21 mouse cellular contexts compared by ENCODE assay signal in genomic region chr3:60135801-60136200, GRCm38 (mm10). TPM values are rescaled to one million over a fixed set of nuclear protein-coding genes. Genes with fewer than 3 reads are reported as not detected.
DNase-seq lines count a peak whose midpoint lies in the region; ATAC-seq lines count a peak whose summit lies in the region.
"Had no signal": no experiment of that assay in that cellular context is flagged by ENCODE, and none has a peak within 500 bp of the region (broad histone marks: within the 10 kb centered on the region; RNA-seq: fewer than 3 reads in every experiment).

No protein-coding gene starts in this region.

- 47% methylated on average over 2 of the region's 2 CpGs for WGBS in intestine, embryonic 16.5 days
- 44% methylated on average over 2 of the region's 2 CpGs for WGBS in intestine, embryonic 15.5 days
- 7% methylated on average over 2 of the region's 2 CpGs for whole genome bisulfite sequencing in embryonic facial prominence, embryonic 13.5 days
- WGBS in limb, embryonic 15.5 days: 21% methylated on average over 2 of the region's 2 CpGs

- H3K27me3 ChIP-seq in intestine, embryonic 16.5 days (replicated peaks; ENCODE audit: control insufficient read depth, insufficient read depth, low read length): no peaks in the 10 kb centered on the region
- no peaks in the 10 kb centered on the region for H3K27me3 ChIP-seq in intestine, embryonic 15.5 days (replicated peaks)
- no peaks in the 10 kb centered on the region for H3K27me3 ChIP-seq in embryonic facial prominence, embryonic 13.5 days
- no peaks in the 10 kb centered on the region for H3K27me3 ChIP-seq in limb, embryonic 15.5 days
- H3K27me3 ChIP-seq: forebrain, embryonic 13.5 days; heart, embryonic 12.5 days had no signal

- DNase-seq in Muller cell, postnatal 12 days (ENCODE audit: inconsistent ontology term): peak; percentile 11
- DNase-seq in thymus, postnatal 14 days: no peak
- no peak for DNase-seq in right cerebral cortex, postnatal 14 days
- no peak for DNase-seq in kidney, postnatal 10 days
- DNase-seq: adrenal gland, adult 8-10 months; adrenal gland, postnatal 36 days; cerebellum, adult 8-10 months; cerebellum, postnatal 14 days; embryo, embryonic 11 days; forebrain, postnatal 0 days; heart, adult 18-20 months; kidney, adult 11 months; kidney, adult 9 months had no signal

- peak; percentile 31; the same call in 1 of the 2 replicates for ATAC-seq in intestine, embryonic 16.5 days
- no peak for ATAC-seq in intestine, embryonic 15.5 days
- no peak; the same call in 1 of the 2 replicates for ATAC-seq in embryonic facial prominence, embryonic 13.5 days (ENCODE audit: insufficient number of reproducible peaks, insufficient read depth, low FRiP score, low TSS enrichment, low read depth)
- no peak for ATAC-seq in limb, embryonic 15.5 days (ENCODE audit: insufficient number of reproducible peaks, low FRiP score, low TSS enrichment, low read depth)
- ATAC-seq: forebrain, embryonic 13.5 days; forebrain, postnatal 0 days had no signal

- no peak overlapping the region for H3K4me3 ChIP-seq in intestine, embryonic 16.5 days (ENCODE audit: low read length)
- H3K4me3 ChIP-seq in intestine, embryonic 15.5 days (replicated peaks): no peak overlapping the region
- H3K4me3 ChIP-seq in embryonic facial prominence, embryonic 13.5 days: no peak overlapping the region
- no peak overlapping the region for H3K4me3 ChIP-seq in limb, embryonic 15.5 days
- H3K4me3 ChIP-seq: forebrain, embryonic 13.5 days; heart, embryonic 12.5 days; hindbrain, embryonic 10.5 days had no signal

- H3K27ac ChIP-seq in intestine, embryonic 16.5 days (ENCODE audit: low read length): no peak overlapping the region
- H3K27ac ChIP-seq in intestine, embryonic 15.5 days: no peak overlapping the region
- peak overlapping the region; percentile 74 for H3K27ac ChIP-seq in embryonic facial prominence, embryonic 13.5 days
- peak overlapping the region; percentile 48 for H3K27ac ChIP-seq in limb, embryonic 15.5 days
- H3K27ac ChIP-seq: forebrain, embryonic 13.5 days; hindbrain, embryonic 10.5 days; hindbrain, embryonic 14.5 days had no signal

- H3K9ac ChIP-seq in intestine, embryonic 16.5 days (ENCODE audit: low read depth, low read length): no peak overlapping the region
- no peak overlapping the region for H3K9ac ChIP-seq in intestine, embryonic 15.5 days
- no peak overlapping the region for H3K9ac ChIP-seq in embryonic facial prominence, embryonic 13.5 days
- H3K9ac ChIP-seq in limb, embryonic 15.5 days: no peak overlapping the region
- H3K9ac ChIP-seq: forebrain, embryonic 13.5 days; forebrain, postnatal 0 days; heart, embryonic 12.5 days; hindbrain, embryonic 14.5 days had no signal

- H3K4me1 ChIP-seq in intestine, embryonic 16.5 days (ENCODE audit: control insufficient read depth, insufficient read depth, low read length): no peaks in the 10 kb centered on the region
- no peaks in the 10 kb centered on the region for H3K4me1 ChIP-seq in intestine, embryonic 15.5 days (replicated peaks)
- H3K4me1 ChIP-seq in embryonic facial prominence, embryonic 13.5 days: peaks cover 19% of the 10 kb centered on the region
- H3K4me1 ChIP-seq in limb, embryonic 15.5 days: no peaks in the 10 kb centered on the region
- H3K4me1 ChIP-seq: forebrain, embryonic 13.5 days; heart, embryonic 12.5 days; hindbrain, embryonic 10.5 days had no signal

- H3K36me3 ChIP-seq in intestine, embryonic 16.5 days (ENCODE audit: control insufficient read depth, insufficient read depth, low read length): no peaks in the 10 kb centered on the region
- H3K36me3 ChIP-seq in intestine, embryonic 15.5 days: no peaks in the 10 kb centered on the region
- H3K36me3 ChIP-seq in embryonic facial prominence, embryonic 13.5 days: no peaks in the 10 kb centered on the region
- no peaks in the 10 kb centered on the region for H3K36me3 ChIP-seq in limb, embryonic 15.5 days
- H3K36me3 ChIP-seq: heart, embryonic 12.5 days; hindbrain, embryonic 10.5 days had no signal

- H3K4me2 ChIP-seq in intestine, embryonic 16.5 days (ENCODE audit: low read depth, low read length): no peak overlapping the region
- H3K4me2 ChIP-seq in intestine, embryonic 15.5 days (replicated peaks): no peak overlapping the region
- H3K4me2 ChIP-seq in embryonic facial prominence, embryonic 13.5 days: no peak overlapping the region
- no peak overlapping the region for H3K4me2 ChIP-seq in limb, embryonic 15.5 days
- H3K4me2 ChIP-seq: forebrain, embryonic 13.5 days; heart, embryonic 12.5 days; hindbrain, embryonic 14.5 days had no signal

- H3K9me3 ChIP-seq in intestine, embryonic 16.5 days (ENCODE audit: control insufficient read depth, low read length): no peaks in the 10 kb centered on the region
- no peaks in the 10 kb centered on the region for H3K9me3 ChIP-seq in intestine, embryonic 15.5 days
- no peaks in the 10 kb centered on the region for H3K9me3 ChIP-seq in embryonic facial prominence, embryonic 13.5 days
- no peaks in the 10 kb centered on the region for H3K9me3 ChIP-seq in limb, embryonic 15.5 days
- H3K9me3 ChIP-seq: forebrain, embryonic 13.5 days; heart, embryonic 12.5 days; hindbrain, embryonic 10.5 days had no signal

RNA-seq across cellular contexts. Expression of gene Sucnr1, which starts 54.1 kb away (rescaled TPM):
- 0.47 and 0.70 TPM in 2 replicates for polyA plus RNA-seq in intestine, embryonic 16.5 days (2015; fragmentation: Nextera tagmentation; extraction: Ambion mirVana)
- polyA plus RNA-seq in intestine, embryonic 15.5 days (2015; fragmentation: Nextera tagmentation; extraction: Ambion mirVana): 0.58 and 0.64 TPM in 2 replicates
- polyA plus RNA-seq in embryonic facial prominence, embryonic 13.5 days (2015; fragmentation: Nextera tagmentation; extraction: Ambion mirVana): 0.25 and 0.33 TPM in 2 replicates
- 1.0 and 2.2 TPM in 2 replicates for polyA plus RNA-seq in limb, embryonic 15.5 days (2015; fragmentation: Nextera tagmentation; extraction: Ambion mirVana)
- polyA plus RNA-seq: forebrain, embryonic 13.5 days; forebrain, postnatal 0 days; heart, embryonic 12.5 days; hindbrain, embryonic 14.5 days had no signal

Comparison
In these comparisons a context has a peak if more than half of its experiments do, and no peak if none do; other contexts are left out.
1. H3K27ac ChIP-seq: peak in embryonic facial prominence, embryonic 13.5 days (single experiment) and limb, embryonic 15.5 days (single experiment); none in intestine, embryonic 16.5 days (single experiment) and intestine, embryonic 15.5 days (single experiment).